Mouse (Mus musculus): ENCODE results near the gene Slit3.

- TF ChIP-seq CTCF (IDR thresholded peaks at IDR 0.05; ENCODE audit: extremely low read depth, insufficient read length, insufficient replicate concordance, low read depth, low read length) (no peak), POLR2A (IDR thresholded peaks at IDR 0.05; ENCODE audit: low read depth, low read length) (no peak)
Observed at GRCm38 (mm10) chr11:35331476-35331875, 210.5 kb downstream of the Slit3 start.
